Mouse (Mus musculus): ENCODE data around the gene 1700067P10Rik.

GRCm38 (mm10) chr17:48119656-48120055 lies 30.5 kb downstream of the 1700067P10Rik start:
- TF ChIP-seq CTCF (conservative IDR thresholded peaks at IDR 0.05; ENCODE audit: low read length) (peak; percentile 100), NANOG (IDR thresholded peaks at IDR 0.05; ENCODE audit: borderline replicate concordance, low read length) (no peak), POU5F1 (IDR thresholded peaks at IDR 0.05; ENCODE audit: borderline replicate concordance, low read length) (no peak)

All from E14TG2a.4 (cell line).